Mouse (Mus musculus) cerebellum, adult 2 months (tissue): Measurements from ENCODE around the gene Runx1.

Source experiments
- CTCF ChIP-seq: fragments of 200-500 bp; IDR thresholded peaks from 2 replicates; pipeline ENCODE4 v1.5.1; 2011; ENCODE audit warnings: low read depth, mild to moderate bottlenecking, control low read depth, low read length, moderate library complexity, borderline replicate concordance; ENCODE audit not compliant: insufficient read depth
- POLR2A ChIP-seq: fragments of 200-500 bp; IDR thresholded peaks from 2 replicates; pipeline ENCODE4 v1.6.1; 2011; ENCODE audit warnings: low read length, control low read depth, borderline replicate concordance; ENCODE audit not compliant: insufficient read depth

- no peak for TF ChIP-seq CTCF
- TF ChIP-seq POLR2A: no peak
Measured at GRCm38 (mm10) chr16:92826683-92827082, 734 bp upstream of the Runx1 start.
